Mouse (Mus musculus) frontal cortex, adult (tissue): Measurements from ENCODE around the gene Ccni.

ENCODE experiments used
- ATAC-seq: cut with Nextera tagmentation; 2 replicates; pipeline ENCODE4 v1.9.2; 2017; ENCODE audit warnings: mild to moderate bottlenecking, moderate library complexity, mixed read lengths; ENCODE audit not compliant: low TSS enrichment

The Ccni gene

DNA sequence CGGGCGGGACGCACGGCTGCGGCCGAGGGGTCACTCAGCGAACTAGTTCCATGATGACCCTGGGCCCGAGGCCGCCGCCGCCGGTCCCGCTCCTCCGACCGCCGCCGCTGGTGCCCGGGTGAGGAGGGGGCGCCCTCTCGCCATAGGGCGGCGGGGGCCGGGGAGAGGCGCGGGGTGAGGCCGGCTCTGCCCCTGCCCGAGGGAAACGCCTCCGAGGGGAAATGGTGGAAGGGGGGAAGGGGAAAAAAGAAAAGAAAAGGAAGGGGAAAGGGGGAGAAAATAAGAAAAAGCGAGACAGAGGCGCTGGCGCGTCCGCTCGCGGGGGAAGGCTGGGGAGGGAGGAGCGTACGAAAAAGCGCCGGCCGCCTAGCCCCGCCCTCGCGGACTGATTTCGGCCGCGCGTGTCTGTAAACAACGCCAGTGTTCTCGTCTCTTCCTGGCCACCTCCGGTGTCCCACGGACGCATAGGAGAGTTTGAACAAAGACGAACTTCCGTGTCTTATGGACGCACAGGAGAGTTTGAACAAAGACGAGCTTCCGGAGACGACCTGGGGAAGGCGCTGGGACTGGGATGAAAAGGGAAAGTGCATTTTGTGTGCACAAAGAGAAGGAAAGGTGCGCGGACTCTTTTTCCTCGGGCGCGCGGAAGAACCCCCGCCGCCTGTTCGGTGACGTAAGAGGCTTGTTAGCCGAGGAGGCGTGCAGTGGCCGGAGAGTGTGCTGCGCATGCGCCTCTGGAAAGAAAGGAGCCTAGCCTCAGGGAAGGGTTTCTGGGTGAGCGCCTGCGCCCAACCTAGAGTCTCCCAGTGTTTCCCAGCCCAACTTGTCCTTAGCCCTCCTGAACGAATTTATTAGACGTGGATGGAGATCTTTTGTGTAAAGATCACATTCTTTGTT lies at the start of gene Ccni, which contains the start of gene 2010109A12Rik:
Gene Ccni, minus strand, starts transcription at position 387 of the 897 bp plus-strand sequence.
Gene 2010109A12Rik, plus strand, starts transcription at position 410 of the 897 bp plus-strand sequence.
- peak; percentile 97 for ATAC-seq

DNA sequence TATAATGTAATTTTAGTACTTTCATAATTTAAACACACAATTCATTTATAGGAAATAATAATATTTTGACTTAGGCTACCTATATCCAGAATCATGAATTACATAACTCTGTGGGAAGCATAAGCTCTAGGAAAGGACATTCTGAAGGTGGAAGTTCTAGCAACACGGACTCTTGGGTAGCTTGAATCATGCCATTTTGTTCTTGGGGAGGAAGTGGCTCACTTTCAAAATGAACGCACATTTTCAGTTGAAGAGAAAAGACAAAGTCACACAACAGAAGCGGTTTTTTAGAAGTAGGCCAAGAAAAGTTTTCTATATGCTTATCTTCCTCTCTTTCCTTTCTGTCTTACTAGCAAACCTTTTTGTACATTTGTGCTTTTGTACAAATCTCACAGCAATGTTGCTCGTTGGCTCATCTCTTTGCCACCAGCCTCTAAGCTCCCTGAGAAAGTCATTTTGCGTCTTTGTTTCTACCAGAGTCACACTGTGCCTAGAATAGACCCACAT lies 49.5 kb upstream of the Ccni start:
- no peak for ATAC-seq

DNA sequence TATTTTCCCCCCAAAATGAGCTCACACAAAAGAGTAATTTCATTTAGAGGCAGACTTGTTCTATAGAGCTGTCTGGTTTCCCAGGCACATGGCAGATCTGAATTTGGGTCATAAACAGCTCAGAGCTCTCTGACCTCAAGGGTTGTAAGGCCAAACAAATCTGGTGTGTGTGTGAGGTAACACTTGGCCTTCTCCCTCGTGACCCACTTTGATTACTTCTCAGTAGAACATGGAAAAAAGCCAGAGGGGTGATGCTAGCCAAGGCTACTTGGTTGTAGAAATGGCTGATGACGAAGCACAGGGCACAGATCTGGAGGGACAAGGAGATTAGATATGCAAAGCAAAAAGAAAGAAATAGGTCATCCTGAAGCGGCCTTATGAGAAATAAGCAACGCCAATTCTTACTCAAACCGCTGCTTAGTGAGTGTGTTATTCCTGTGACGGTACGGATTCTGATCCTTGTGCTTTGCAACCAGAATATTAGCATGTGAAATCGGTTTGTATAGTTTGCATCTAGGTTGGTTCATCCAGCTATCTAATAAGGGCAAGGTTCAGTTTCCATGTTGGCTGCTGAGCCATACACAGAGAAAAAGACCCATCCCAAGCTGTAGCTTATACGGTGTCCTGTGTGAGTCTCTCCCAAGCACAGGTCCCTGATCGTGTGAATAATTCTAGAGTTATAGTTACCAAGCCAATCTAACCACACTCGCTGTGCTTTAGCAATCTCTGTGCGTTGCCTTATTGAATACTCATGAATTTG lies 44.9 kb upstream of the Ccni start:
- ATAC-seq = no peak

DNA sequence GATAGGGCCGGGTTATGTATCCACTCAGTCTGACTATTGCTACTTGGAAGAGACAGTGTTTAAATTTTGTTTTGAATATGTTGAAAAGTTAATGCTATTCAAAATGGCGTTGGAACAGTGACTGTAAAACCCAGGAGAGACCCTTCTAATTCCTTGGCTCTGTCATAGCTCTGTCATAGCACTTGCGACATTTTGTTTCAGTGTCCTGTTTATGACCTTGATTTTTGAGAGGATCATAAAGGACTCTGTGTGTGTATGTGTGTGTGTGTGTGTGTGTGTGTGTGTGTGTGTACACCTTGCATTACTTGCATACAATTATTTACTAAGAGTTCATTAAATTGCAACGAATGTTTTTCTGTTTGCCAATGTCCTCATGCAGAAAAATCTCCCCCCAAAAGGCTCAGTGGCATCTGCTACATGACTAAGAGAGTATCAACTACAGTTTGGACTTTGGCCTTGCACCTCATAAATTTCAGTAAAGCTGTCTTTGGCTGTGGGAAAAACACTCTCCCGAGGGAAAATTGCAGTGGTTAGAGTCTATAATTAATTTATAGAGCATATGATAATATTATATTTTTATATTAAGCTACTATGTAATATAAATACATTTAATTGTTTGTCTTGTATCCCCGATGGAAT lies 43.8 kb upstream of the Ccni start:
- no peak for ATAC-seq

DNA sequence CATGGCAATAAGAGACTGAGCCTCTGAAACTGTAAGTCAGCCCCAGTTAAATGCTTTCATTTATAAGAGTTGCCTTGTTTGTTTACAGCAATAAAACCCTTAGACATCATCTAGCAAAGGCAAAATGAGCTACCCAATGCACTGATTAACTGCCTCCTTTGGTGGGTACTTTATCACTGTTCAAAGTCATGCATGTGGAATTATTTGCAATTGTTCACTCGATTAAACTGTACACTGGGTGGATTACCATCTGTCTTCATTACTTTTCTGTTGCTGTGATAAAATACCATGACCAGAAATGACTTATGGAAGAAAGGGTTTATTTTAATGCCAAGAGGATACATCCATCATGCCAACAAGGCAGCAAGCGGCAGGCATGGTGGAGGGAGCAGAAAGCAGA lies 39.0 kb upstream of the Ccni start:
- no peak for ATAC-seq

- no peak for ATAC-seq
Measured at GRCm38 (mm10) chr5:93239590-93240544, 33.6 kb upstream of the Ccni start.

DNA sequence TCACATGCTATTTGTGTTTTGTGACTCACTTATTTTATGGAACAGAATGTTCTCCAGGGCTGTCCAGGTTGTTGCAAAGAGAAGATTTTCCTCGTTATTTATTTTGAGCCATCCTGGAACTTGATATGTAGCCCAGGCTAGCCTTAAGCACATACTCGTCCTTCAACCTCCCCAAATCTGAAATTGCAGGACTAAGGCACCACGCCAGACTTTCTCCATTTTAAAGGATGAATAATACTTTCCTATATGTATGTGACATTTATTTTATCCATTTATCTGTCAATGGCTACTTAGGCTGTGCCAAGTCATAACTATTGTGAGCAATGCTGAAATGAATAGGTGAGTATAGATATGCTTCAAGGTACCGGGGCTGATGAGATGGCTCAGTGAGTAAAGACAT lies 30.2 kb upstream of the Ccni start:
- ATAC-seq = no peak

DNA sequence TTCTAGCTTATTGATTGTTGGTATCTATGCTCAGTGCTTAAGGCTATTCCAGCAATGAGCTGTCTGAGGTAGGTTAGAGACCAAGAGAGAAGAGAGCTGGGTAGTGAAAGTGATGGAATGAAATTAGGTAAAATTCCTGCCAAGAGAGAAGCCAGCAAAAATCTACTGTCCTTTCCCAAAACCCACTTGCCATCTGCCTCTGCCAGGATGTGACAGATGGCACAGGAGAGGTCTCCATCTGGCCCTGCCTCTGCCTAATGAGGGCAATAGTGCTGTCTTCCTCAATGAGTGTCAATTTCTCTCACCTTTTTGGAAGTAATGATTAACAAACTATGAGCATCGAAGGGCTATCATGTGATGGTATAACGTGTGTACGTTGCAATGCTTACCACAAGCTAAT lies 29.6 kb upstream of the Ccni start:
- ATAC-seq = no peak

DNA sequence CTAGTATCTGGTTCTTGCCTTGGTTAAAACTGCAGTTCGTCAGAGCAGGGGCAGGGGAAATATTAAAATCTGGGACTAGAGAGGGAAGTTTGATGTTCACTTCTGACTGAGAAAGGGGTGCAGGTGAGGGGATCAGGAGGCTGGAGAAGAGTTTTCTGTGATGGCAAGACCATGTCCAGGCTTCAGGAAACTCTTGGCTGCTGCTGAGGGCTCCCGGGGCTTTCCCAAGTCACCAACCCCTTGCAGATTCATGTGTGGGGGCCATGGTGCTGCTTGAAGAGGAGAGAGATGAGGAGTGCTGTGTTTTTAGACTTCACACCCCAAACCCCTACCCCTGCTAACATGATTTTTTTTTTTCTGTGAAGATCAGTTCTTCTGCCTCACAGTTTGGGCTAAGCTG lies 28.3 kb upstream of the Ccni start:
- no peak for ATAC-seq

DNA sequence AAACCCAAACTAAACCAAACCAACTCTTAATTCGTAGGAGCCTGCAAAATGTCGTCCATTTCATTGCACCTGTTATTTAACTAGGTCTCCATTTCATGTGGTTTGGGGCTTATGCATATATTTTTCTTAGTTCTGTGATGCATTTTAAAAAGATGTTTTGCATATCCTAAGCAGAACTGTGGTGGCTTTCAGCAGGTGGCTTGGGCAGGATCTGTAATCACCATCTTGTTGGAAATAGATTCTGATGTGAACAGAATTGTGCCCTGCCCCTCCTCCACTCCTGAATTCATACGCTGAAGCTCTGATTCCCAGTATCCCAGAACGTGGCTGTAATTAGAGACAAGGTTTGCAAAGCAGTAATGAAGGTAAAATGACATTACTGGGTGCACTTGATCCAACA lies 27.8 kb upstream of the Ccni start:
- no peak for ATAC-seq

DNA sequence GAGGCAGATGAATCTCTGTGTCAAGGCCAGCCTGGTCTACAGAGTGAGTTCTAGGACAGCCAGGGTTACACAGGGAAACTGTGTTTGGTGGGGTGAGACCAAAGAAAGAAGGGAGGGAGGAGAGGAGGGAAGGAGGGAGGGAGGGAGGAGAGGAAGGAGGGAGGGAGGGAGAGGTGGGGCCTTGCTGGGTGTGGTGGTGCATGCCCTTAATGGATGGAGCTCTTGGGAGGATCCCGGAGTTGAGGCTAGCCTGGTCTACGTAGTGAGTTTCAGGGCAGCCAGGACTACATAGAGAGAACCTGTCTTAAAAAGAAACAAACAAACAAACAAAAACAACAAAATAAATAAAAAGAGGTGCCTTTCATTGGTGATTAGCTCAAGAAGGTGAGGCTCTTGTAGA lies 26.5 kb upstream of the Ccni start:
- ATAC-seq = no peak

GRCm38 (mm10) chr5:93231721-93232120 lies 25.4 kb upstream of the Ccni start:
- no peak for ATAC-seq

DNA sequence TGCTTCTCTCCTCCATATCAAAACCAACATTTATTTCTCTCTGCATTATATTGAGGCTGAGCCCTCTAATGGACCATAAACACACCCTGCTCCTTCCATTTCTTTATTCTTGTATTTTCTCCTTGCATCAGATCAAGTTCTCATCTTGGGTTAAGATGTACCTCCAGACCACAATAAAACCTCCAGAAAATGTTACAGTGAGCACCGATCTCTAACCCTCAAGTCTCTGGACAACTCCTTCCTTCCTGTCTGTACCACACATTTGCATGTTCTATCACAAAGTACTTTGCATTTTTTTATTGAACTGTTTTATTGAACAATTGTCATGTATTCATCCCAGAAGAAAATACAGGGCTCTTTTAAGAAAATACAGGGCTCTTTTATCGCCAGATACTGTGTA lies 23.2 kb upstream of the Ccni start:
- no peak for ATAC-seq

DNA sequence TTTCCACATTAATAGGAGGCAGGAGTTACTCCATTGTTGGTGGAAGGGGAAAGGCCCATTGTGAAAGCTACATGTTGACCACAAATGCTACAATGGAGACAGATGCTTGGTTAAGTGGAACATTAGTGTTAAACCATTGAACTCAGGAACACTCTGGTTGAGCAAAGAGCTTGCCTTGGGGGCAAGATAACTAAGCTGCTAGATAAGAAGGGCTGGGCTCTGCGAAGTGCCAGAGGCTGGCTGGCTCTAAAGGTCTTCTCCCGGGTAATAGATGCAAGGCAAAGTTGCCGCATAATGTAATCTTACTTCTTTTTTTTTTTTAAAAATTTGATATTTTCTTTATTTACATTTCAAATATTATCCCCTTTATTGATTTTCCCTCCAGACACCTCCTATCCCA lies 20.9 kb upstream of the Ccni start:
- ATAC-seq = no peak

- no peak for ATAC-seq
Measured at GRCm38 (mm10) chr5:93224549-93224948, 18.3 kb upstream of the Ccni start.

DNA sequence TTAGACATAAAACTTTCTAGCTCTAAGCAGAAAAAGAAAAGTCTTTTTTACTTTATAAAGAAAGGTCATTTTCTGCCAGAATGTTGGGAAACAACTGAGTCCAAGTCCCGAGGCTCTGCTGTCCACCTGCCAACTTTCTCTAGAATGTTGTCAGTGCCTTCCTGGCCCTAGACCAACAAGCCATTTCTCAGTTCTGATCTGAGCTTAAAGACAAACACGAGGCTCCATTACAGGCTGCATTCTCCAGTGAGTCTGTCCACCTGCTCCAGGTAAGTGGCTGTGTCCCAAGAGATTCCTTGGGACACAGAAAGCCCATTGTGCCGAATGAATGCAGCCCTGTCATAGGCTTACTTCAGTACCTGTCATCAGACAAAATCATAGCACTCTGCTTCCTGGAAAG lies 15.4 kb upstream of the Ccni start:
- no peak for ATAC-seq

DNA sequence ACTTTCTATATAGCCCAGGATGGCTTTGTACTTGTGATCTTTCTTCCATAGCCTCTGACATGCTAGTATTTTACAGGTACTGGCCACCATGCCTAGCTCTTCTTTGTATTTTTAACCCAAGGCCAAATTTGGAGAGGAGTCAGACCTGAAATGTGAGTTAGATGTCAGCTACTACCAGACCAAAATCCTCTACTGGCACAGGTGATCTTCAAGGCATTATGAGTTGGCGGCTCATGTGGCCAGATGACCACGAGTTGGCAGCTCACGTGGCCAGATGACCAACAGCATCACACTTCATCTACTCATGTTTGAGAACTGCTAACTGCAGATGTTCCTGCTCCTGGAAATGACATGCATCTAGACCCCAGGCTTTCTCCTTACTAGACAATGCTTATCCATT lies 12.1 kb upstream of the Ccni start:
- ATAC-seq = no peak

DNA sequence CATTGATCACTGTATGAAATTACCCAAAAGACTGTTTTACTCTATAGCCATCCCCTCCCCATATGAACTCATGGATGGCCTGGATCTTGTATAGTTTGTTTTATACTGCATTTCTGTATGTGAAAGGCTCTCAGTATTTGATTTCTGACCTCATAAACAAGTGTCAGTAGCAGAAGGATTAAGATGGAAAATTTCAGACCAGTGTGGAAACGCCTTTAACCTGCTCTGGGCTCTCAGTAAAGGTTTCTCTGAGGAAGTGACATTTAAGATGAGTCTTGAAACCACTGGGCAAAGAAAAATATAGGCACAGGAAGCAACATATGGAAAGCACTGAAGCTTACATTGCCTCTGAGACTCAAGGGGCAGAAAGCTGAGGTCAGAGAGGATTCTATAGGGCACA lies 1.3 kb upstream of the Ccni start:
- no peak for ATAC-seq

DNA sequence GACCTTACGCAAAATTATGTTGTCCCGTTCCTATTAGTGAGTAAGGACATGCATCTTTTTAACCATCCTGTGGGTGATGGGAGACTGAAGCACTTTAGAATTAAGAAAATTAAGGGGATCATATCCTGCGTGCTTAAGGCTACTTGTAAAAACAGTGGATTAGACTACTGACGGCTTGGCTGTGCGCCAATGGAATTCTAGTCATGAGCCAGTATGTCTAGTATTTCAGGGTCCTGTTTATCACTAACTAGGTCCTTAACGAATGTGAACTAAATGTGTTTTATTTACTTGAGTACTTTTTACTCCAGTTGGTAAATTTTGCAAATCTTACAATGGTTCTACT lies 682 bp upstream of the Ccni start:
- ATAC-seq = no peak; the same call in 1 of the 2 replicates

DNA sequence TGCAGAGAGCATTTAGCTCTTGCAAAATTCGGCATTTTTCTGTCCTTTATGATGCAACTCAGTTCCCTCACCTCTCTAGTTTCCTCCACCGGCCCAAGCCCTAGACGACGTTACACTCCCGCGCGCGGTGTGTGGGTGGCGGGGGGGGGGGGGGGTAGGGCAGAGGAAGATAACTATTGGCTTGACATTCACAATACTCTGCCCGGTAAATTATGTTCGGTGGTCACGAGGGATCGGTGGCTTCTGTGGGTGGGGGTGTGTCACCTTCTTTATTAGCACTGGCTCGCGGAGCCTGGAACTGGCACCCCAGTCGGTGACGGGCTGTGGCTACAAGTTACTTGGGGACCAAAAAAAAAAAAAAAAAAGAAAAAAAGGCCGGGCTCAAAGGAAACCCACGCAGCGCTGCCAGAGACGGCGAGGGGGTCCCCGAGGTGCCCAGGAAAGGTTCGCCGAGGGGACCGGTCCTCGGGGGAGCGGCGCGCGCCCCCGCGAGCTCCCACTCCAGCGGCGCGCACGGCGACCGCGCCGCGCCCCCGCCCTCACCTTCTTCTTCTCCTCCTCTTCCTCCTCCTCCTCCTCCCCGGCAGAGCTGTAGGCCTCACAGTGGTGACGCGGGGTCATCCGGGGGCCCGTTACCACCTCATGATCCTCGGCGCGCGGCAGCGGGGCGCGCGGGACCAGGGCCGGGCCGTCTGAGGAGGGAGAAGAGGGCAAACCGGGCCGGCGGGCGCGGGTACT lies 755 bp downstream of the Ccni start:
- peak; percentile 21 for ATAC-seq

DNA sequence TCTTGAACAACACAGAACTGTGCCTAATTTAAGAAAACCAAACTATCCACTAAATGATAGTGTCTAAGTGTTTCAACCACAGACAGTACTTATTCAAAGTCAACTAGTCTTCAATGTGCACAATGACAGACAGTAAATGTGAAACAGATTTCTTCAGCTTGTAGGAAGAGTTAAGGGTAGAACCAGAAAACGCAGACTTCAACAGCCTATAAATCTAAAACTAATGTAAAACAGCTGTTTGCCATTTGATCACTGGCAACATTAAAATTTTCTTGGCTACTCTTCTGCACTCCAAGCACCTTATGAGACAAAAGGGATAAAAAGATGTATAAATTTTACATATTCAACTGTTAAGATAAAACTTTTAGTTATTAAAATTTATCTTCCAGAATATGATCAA lies 5.1 kb downstream of the Ccni start:
- no peak for ATAC-seq
